Mouse (Mus musculus): ENCODE measurements around the gene Txndc12. TPM values are rescaled to one million over a fixed set of nuclear protein-coding genes. Genes with fewer than 3 reads are reported as not detected.

Txndc12 gene
- total and polyA plus RNA-seq, 2 experiments from 2014 or later, result 37.7 to 73.5 TPM

DNA sequence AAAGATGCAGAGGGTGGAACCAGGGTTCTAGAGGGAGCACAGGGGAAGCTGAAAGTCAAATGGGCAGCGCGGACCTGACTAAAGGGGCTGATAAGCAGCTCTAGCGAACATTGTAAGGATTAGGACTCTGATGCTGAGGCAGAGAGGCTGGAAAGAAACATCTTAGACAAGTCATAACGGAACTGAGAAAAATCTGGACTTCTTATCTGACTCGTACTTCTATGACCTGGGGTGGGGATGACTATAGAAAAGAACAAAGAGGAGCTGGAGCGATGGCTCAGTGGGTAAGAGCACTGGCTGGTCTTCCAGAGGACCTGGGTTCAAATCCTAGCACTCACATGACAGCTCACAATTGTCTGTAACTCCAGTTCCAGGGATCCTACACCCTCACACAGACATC lies 43.5 kb downstream of the Txndc12 start:
- Histone ChIP-seq H3K9me3 (replicated peaks; ENCODE audit: control insufficient read depth, low read length) (no peaks in the 10 kb centered on the region), H3K4me2 (ENCODE audit: low read depth, low read length) (no peak overlapping the region), H3K27me3 (ENCODE audit: control insufficient read depth, insufficient read depth, low read length) (peaks cover 9% of the 10 kb centered on the region), H3K4me3 (ENCODE audit: low read depth, low read length) (no peak overlapping the region), H3K4me1 (ENCODE audit: control insufficient read depth, insufficient read depth) (peaks cover 8% of the 10 kb centered on the region), H3K27ac (ENCODE audit: low read depth) (no peak overlapping the region), H3K9ac (replicated peaks; ENCODE audit: low read depth, low read length) (no peak overlapping the region), H3K36me3 (replicated peaks; ENCODE audit: control insufficient read depth, insufficient read depth, low read length) (no peaks in the 10 kb centered on the region)
- ATAC-seq (ENCODE audit: insufficient read depth, low read depth) (no peak), DNase-seq (ENCODE audit: low spot score) (no peak)
- TF ChIP-seq CTCF (IDR thresholded peaks at IDR 0.05; ENCODE audit: low read depth) (no peak), EP300 (IDR thresholded peaks at IDR 0.05; ENCODE audit: low read depth) (no peak)
- WGBS, result 73% methylated on average over 6 of the region's 6 CpGs

DNA sequence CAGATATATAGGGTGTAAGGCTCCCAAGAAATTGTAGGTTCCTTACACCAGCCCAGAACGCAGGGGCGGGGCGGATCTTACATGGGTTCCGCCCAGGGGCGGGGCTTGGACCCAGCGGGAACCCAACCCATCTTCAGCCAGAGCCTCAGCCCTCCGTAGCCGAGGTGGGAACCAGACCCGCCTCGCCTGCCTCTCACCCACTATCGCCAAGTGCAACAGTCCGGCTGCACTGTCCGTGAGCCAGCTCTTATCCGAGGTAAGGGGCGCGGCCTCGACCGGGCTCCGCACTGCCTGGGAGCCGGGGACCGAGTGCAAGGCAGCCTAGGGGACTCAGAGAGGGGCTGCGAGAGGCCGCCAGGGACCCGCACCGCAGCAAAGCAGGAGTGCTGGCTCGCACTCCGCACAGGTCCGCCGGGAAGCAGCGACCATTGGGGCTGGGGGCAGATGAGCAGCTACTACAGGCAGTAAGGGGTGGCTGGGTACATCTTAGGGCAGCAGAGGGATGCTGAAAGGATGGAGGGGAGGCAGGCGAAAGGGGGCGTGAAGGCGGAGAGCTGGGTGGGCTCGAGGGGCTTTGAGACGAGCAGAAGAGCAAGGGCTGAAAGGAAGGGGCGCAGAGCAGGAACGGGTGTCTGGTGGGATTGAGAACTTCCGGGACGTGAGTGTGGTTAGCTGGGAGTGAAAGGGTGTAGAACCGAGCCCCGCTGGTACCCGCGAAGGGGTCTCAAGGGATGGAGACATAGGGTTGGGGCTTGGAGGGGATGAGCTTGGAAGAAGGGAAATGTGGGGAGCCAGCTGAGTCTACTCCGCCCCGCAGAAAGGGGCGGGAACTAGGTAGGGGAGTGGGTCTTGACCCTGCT lies 44.8 kb downstream of the Txndc12 start, which contains the start of gene Rab3b:
Gene Rab3b, plus strand, starts transcription at position 101 of the 860 bp plus-strand sequence.
- H3K4me1 ChIP-seq (ENCODE audit: control insufficient read depth, insufficient read depth), result peaks cover 8% of the 10 kb centered on the region
- no peaks in the 10 kb centered on the region for H3K36me3 ChIP-seq (replicated peaks; ENCODE audit: control insufficient read depth, insufficient read depth, low read length)
- TF ChIP-seq EP300 (IDR thresholded peaks at IDR 0.05; ENCODE audit: low read depth), result no peak
- no peak for TF ChIP-seq CTCF (IDR thresholded peaks at IDR 0.05; ENCODE audit: low read depth)
- peak; percentile 40 for DNase-seq (ENCODE audit: low spot score)
- peak within 1 kb of the TSS; percentile 54 for H3K4me3 ChIP-seq (ENCODE audit: low read depth, low read length)
- H3K27me3 ChIP-seq (ENCODE audit: control insufficient read depth, insufficient read depth, low read length), result peaks cover 9% of the 10 kb centered on the region
- H3K27ac ChIP-seq (ENCODE audit: low read depth), result no peak within 1 kb of the TSS
- no peaks in the 10 kb centered on the region for H3K9me3 ChIP-seq (replicated peaks; ENCODE audit: control insufficient read depth, low read length)
- peak within 1 kb of the TSS; percentile 89 for H3K4me2 ChIP-seq (ENCODE audit: low read depth, low read length)
- 1% methylated on average over 46 of the region's 46 CpGs for WGBS
- H3K9ac ChIP-seq (replicated peaks; ENCODE audit: low read depth, low read length), result peak within 1 kb of the TSS; percentile 29; the same call in 1 of the 2 replicates
- peak; percentile 79 for ATAC-seq (ENCODE audit: insufficient read depth, low read depth)

DNA sequence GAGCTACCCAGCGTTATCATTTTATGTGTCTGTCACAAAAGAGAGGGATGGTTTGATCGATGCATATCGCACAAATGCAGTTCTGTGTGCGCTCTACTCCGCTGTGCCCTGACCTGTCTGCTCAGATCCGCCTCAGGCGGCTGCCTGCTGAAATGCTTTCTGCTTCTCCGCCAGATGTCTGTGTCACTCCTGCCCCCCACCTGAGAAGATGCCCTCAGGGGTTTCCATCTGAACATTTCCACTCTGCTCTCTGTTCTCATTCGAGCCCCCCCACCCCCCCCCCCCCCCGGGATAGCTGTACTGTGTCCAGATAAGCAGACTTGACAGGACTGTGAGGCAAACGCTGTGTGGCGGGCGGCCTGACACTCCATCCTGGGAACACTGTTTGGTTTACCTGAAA lies 49.4 kb downstream of the Txndc12 start:
- WGBS, result 40% methylated on average over 13 of the region's 13 CpGs
- H3K36me3 ChIP-seq (replicated peaks; ENCODE audit: control insufficient read depth, insufficient read depth, low read length), result no peaks in the 10 kb centered on the region
- no peak overlapping the region for H3K9ac ChIP-seq (replicated peaks; ENCODE audit: low read depth, low read length)
- no peak overlapping the region for H3K4me2 ChIP-seq (ENCODE audit: low read depth, low read length)
- ATAC-seq (ENCODE audit: insufficient read depth, low read depth), result no peak
- no peak for DNase-seq (ENCODE audit: low spot score)
- H3K27me3 ChIP-seq (ENCODE audit: control insufficient read depth, insufficient read depth, low read length), result peaks cover 9% of the 10 kb centered on the region
- no peak overlapping the region for H3K4me3 ChIP-seq (ENCODE audit: low read depth, low read length)
- H3K27ac ChIP-seq (ENCODE audit: low read depth), result no peak overlapping the region
- peaks cover 8% of the 10 kb centered on the region for H3K4me1 ChIP-seq (ENCODE audit: control insufficient read depth, insufficient read depth)
- H3K9me3 ChIP-seq (replicated peaks; ENCODE audit: control insufficient read depth, low read length), result 0 out of 2 replicates have a peak, but pooled peaks cover 4% of the 10 kb centered on the region
- TF ChIP-seq CTCF (IDR thresholded peaks at IDR 0.05; ENCODE audit: low read depth) (no peak), EP300 (IDR thresholded peaks at IDR 0.05; ENCODE audit: low read depth) (no peak)

DNA sequence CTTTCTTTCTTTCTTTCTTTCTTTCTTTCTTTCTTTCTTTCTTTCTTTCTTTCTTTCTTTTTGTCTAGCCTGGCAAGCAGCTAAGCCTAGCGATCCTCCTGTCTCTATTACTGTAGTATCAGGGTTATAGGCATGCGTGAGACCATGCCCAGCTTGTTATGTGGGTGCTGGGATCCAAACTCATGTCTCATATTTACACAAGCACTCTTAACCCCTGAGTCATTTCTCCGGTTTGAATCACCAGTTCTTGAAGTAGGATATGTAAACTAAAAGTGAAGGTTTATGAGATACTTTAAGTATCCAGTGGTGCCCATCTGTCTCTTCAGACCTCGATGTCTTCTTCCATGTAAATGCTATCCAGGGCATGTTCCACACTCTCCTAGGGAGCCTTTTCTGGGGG lies 53.1 kb downstream of the Txndc12 start:
- Histone ChIP-seq H3K9ac (replicated peaks; ENCODE audit: low read depth, low read length) (no peak overlapping the region), H3K4me3 (ENCODE audit: low read depth, low read length) (no peak overlapping the region), H3K27me3 (ENCODE audit: control insufficient read depth, insufficient read depth, low read length) (no peaks in the 10 kb centered on the region), H3K27ac (ENCODE audit: low read depth) (no peak overlapping the region), H3K4me2 (ENCODE audit: low read depth, low read length) (no peak overlapping the region), H3K36me3 (replicated peaks; ENCODE audit: control insufficient read depth, insufficient read depth, low read length) (no peaks in the 10 kb centered on the region), H3K9me3 (replicated peaks; ENCODE audit: control insufficient read depth, low read length) (0 out of 2 replicates have a peak, but pooled peaks cover 4% of the 10 kb centered on the region), H3K4me1 (ENCODE audit: control insufficient read depth, insufficient read depth) (no peaks in the 10 kb centered on the region)
- no peak for TF ChIP-seq CTCF (IDR thresholded peaks at IDR 0.05; ENCODE audit: low read depth)
- TF ChIP-seq EP300 (IDR thresholded peaks at IDR 0.05; ENCODE audit: low read depth), result no peak
- WGBS, result 86% methylated on average over 4 of the region's 4 CpGs
- no peak for DNase-seq (ENCODE audit: low spot score)
- ATAC-seq (ENCODE audit: insufficient read depth, low read depth), result no peak

DNA sequence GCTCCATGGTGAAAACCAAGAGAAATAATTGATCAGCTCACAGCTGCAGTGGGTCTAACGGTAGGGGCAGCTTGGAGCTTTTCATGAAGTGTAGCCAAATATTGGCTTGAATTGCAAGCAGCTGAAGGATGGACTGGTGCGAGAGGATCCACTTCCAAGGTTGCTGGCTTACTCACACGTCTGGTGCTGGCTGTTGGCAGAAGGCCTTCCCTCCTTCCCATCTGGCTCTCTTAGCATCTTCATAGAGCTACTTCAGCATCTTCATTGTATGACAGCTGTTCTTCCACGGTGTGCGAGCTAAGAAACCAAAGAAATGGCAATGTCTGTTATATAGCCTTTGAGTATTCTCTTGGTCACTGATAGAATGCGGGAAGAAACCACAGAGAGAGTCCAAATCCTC lies 56.5 kb downstream of the Txndc12 start:
- H3K9ac ChIP-seq (replicated peaks; ENCODE audit: low read depth, low read length), result no peak overlapping the region
- no peak overlapping the region for H3K4me2 ChIP-seq (ENCODE audit: low read depth, low read length)
- H3K9me3 ChIP-seq (replicated peaks; ENCODE audit: control insufficient read depth, low read length), result 0 out of 2 replicates have a peak, but pooled peaks cover 4% of the 10 kb centered on the region
- no peak for TF ChIP-seq CTCF (IDR thresholded peaks at IDR 0.05; ENCODE audit: low read depth)
- no peak for TF ChIP-seq EP300 (IDR thresholded peaks at IDR 0.05; ENCODE audit: low read depth)
- WGBS, result 84% methylated on average over 6 of the region's 6 CpGs
- no peaks in the 10 kb centered on the region for H3K27me3 ChIP-seq (ENCODE audit: control insufficient read depth, insufficient read depth, low read length)
- H3K27ac ChIP-seq (ENCODE audit: low read depth), result no peak overlapping the region
- ATAC-seq (ENCODE audit: insufficient read depth, low read depth) (no peak), DNase-seq (ENCODE audit: low spot score) (no peak)
- H3K36me3 ChIP-seq (replicated peaks; ENCODE audit: control insufficient read depth, insufficient read depth, low read length), result no peaks in the 10 kb centered on the region
- no peaks in the 10 kb centered on the region for H3K4me1 ChIP-seq (ENCODE audit: control insufficient read depth, insufficient read depth)
- H3K4me3 ChIP-seq (ENCODE audit: low read depth, low read length), result no peak overlapping the region

All from heart, postnatal 0 days (tissue).